Mouse (Mus musculus) B cell, adult 62 days (primary cell): ENCODE measurements around the gene Antxr2. TPM values are rescaled to one million over a fixed set of nuclear protein-coding genes. Genes with fewer than 3 reads are reported as not detected.

ENCODE experiments used
- total RNA-seq: library from RNA; stranded (reverse); gene quantifications from 4 replicates; pipeline ENCODE4 v1.2.4, GENCODE M21; 2023

Antxr2 gene
- 32.9 to 37.5 TPM (median 34.5 TPM) in 4 replicates for total RNA-seq

GRCm38 (mm10) chr5:98030902-98031641 lies at the start of gene Antxr2:
Gene Antxr2, minus strand, starts transcription at chr5:98031043.

Other genes with a start within 250 kb of the Antxr2 start
- gene Prdm8, start 136.2 kb upstream of the Antxr2 start, total RNA-seq, result 0.13 to 0.24 TPM (median 0.15 TPM) in 3 of 4 replicates, not detected in the other
- not detected in 4 replicates for gene Fgf5, start 223.1 kb upstream of the Antxr2 start, total RNA-seq